Mouse (Mus musculus) cerebellum, adult 18-20 months (tissue): ENCODE results near the gene Zfp689.
"Not testable (repeated sequence)": the region's sequence is repeated elsewhere in the genome, so short reads cannot be mapped to it uniquely, and the experiment has no call there.

Experiments
- DNase-seq, 2 experiments: peaks; one replicate each; pipeline ENCODE4 v3.0.0; 2021

Gene Zfp689

DNA sequence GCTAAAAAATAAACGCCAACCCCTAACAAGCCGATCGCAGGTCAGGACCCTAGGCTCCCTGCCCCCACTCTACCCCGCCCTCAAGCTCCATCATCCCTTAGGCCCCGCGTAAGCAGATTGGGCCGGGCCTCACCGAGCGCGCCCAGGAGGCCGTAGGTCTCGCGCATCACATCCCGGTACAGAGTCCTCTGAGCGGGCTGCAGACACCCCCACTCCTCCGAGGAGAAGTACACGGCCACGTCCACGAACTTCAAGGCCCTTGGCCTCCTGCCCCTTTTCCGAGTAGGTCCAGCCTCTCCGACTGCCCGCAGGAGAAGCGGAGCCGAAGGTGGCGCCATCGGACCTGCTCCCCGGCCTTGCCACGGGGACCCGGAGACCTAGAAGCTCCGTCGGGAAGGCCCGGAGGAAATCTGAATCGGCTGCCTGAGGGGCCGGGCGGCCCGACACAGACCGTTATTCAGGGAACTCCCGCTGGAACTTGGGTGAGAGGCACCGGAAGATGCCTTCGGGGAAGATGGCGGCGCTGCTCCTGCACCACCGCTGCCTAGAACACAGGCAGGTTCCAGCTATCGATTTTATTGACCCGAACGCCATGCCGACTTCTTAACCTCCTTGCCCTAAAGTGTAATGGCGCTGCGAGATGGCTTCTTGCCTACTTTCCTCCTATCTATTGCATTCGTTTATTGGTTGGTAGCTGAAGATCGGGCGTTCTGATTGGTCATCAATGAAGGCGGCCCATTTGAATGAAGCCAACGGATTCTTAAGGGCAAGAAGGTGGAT lies at the start of gene Zfp689:
Zfp689 (minus strand) TSS at position 638 of the 780 bp plus-strand sequence.
- peak; percentile 91 to 94 for DNase-seq

- DNase-seq: peak; percentile 47 to 57
Measured at GRCm38 (mm10) chr7:127498407-127498806, 49.4 kb upstream of the Zfp689 start.

- DNase-seq: no peak
Measured at GRCm38 (mm10) chr7:127497382-127497781, 48.4 kb upstream of the Zfp689 start.

GRCm38 (mm10) chr7:127494648-127495047 lies 45.7 kb upstream of the Zfp689 start:
- DNase-seq: no peak

- no peak for DNase-seq
Measured at GRCm38 (mm10) chr7:127491846-127492245, 42.9 kb upstream of the Zfp689 start.

DNA sequence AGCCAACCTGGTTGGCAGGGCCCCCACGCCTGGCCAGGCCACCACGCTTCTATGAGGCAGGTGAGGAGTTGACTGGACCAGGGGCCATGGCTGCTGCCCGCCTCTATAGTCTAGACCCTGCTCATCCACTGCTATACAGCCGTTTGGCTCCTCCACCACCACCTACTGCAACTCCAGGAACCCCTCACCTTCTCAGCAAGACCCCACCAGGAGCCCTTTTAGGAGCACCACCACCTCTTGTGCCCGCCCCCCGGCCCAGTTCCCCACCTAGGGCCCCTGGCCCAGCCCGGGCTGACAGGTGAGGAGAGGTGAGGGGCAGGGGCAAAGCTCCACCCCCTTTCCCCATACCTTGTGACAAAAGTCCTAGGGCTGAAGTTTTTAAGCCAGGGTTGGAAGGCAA lies 41.0 kb upstream of the Zfp689 start:
- no peak for DNase-seq

GRCm38 (mm10) chr7:127488364-127488763 lies 39.4 kb upstream of the Zfp689 start:
- DNase-seq: not testable (repeated sequence)

- peak; percentile 43 to 51 for DNase-seq
Measured at GRCm38 (mm10) chr7:127485416-127485815, 36.5 kb upstream of the Zfp689 start.

- no peak for DNase-seq
Measured at GRCm38 (mm10) chr7:127480321-127480720, 31.4 kb upstream of the Zfp689 start.

DNA sequence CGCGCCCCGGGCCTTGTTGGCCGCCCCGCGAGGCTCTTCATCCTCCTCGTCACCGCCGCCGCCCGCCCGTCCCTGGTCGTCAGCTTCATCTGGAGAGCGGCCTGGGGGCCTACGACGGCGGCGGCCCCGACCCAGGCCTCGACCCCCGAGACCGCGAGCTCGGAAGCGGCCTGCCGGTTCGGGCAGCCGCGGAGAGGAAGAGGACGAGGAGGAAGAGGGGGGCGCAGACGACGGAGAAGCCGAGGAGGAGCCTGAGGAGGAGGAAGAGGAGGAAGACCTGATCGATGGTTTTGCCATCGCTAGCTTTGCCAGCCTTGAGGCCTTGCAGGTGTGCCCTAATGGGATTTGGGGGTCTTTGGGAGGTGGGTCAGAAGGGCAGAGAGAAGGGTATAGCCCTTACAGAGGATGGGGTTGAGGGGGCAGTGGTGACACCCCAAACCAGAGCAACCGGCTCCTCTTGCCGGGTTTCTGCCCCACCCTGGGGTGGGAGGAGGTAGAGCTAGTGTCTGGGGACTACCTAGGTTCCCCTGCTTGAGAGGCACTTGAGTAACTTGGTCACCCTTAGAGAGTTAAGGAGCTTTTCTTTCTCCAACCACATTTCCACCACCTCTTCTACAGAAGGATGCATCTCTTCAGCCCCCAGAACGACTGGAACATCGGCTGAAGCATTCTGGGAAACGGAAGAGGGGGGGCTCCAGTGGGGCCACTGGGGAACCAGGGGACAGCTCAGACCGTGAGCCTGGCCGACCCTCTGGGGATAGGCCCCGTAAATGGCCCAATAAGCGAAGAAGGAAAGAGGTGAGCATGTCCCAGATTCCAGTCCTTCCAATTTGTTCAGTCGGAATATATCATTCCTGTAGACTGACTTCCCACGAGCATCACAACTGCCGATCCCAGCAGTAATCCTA lies 30.6 kb upstream of the Zfp689 start:
- DNase-seq: peak in 1 of 2 experiments; percentile 36

DNA sequence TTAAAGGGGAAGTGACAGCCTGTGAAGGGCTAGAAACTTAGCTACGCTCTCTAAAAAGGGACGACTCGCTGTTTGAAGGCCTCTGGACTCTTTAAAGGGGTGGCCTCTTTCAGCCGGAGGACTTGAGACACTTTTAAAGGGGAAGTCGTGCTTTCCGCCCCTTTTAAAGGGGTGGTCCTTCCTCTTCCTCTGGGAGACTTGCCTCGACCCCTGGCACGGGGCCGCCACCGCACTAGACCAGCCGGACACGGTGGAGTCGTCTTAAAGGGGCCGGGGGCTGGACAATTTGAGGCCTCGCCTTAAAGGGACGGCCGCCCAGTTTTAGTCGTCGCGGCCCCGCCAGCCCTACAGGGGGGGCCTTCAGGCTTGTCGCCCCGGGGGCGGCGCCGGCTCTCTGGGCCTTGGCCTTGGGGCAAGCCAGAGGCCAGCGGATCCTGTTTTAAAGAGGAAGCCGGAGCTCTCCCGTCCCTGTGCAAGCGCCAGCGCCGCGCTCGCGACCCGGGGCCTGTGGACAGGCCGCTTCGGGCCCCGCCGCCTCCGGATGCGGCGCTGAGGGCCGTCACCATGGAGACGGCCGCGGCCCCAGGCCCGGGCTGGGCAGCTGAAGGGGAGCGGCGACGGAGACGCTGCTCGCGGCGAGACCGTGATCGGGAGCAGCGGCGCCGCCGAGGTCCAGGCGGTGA lies 29.8 kb upstream of the Zfp689 start, which contains the start of gene Fbrs:
Fbrs (plus strand) TSS at position 565 of the 683 bp plus-strand sequence.
- DNase-seq: peak; percentile 94

- DNase-seq: peak; percentile 98 to 100
Measured at GRCm38 (mm10) chr7:127477687-127478634, 29.0 kb upstream of the Zfp689 start.

- no peak for DNase-seq
Measured at GRCm38 (mm10) chr7:127476855-127477254, 27.9 kb upstream of the Zfp689 start.

- DNase-seq: peak; percentile 43 to 51
Measured at GRCm38 (mm10) chr7:127476336-127476735, 27.4 kb upstream of the Zfp689 start.

- DNase-seq: no peak
Measured at GRCm38 (mm10) chr7:127475186-127475740, 26.3 kb upstream of the Zfp689 start.

- no peak for DNase-seq
Measured at GRCm38 (mm10) chr7:127474378-127475070, 25.6 kb upstream of the Zfp689 start.

DNA sequence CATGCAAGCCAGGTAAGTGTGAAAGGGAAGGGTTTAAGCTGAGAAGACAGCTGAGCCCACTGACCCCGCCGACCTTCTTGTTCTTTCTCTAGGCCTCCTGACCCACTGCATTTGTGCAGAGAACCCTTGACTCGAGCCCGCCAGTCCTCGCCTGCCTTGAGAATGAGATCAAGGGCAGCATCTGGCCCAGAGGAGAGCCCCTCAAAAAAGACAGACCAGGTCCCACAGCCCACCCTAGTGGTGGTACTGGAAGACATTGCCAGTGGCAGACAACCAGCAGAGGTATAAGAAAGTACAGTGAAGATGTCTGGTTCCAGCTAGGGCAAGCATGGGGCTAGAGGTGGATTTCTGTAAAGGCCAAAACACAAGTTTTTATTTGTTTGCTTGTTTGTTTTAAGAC lies 24.7 kb upstream of the Zfp689 start:
- no peak for DNase-seq

DNA sequence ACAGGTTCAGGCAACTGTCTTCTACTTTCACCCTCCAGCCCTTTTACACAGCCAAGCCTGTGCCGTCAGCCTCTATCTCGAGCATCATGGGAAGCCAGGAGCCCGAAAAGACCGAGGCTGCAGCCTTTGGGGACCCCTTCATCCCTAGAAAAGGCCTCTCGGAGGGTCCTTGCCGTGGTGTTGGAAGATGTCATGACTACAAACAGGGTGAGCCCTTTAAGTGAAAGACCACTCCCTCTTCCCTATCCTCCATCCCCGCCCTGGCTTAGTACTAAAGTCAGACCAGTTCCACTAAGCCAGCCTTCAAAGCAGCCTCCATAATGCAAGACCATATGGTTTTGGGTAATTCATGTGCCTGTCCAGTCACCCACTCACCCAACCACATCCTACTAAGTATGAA lies 23.1 kb upstream of the Zfp689 start:
- no peak for DNase-seq

DNA sequence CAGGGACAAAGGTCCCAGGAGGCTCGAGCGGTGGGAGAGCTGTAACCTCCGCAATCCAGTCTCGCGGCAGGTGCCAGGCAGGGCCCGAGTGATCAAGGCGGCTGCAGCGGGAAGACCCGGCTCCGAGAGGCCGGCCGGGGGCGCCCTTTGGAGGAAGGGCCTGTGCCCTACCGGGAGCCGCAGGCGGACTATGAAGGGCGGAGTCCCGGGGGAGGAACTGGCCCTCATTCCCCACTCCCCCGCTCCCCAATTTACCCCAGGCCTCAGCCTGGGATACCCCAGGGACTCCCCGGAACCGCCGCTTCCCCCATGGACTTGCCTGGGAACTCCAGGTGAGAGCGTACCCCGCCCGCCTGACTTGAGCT lies 22.7 kb upstream of the Zfp689 start:
- peak in 1 of 2 experiments; percentile 66 for DNase-seq

DNA sequence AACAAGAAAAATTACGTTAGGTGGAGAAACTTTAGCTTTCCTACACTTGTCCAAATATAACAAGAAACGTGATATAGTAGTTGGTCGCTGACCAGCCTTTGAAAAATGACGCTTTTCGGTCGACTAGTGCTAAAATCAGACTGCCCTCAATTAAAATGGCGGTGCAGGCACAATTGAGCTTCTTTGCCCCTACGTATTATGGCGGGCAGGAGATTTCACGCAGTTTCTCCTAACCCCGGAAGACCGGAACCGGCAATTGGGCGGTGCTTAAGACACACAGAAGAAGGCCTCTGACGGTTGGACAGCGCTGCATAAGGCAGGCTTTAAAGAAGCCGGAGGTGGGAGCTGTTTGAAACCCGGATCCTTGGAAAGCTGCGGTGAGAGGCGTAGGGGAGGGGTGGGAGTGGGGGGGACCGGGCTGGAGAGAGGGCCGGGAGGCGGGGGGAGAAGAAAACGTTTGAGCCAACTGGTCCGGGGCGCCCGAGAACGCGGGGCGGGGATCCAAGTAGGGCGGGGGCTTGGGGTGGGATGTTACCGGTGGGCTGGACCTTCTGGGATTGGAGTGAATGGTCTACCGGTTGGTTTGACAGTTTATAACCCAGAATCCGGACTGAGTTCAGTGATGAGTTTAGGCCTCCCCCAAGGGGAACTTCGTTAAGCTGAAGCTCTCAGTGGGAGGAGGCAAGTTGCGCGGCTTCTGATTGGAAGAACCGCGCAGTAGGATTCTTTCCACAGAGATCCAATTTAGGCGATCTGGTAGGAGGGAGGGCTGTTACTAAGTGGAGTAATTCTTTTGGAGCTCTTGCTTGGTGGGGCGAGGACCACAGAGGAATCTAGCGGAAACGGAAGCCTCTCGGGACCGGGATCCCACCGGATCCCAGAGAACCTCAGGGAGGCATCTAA lies 22.0 kb upstream of the Zfp689 start:
- peak; percentile 88 to 94 for DNase-seq
